Mouse (Mus musculus): ENCODE results near the gene Pde4c. TPM values are rescaled to one million over a fixed set of nuclear protein-coding genes. Genes with fewer than 3 reads are reported as not detected.

The Pde4c gene
- polyA plus RNA-seq, 1 experiment, result 0.10 TPM

DNA sequence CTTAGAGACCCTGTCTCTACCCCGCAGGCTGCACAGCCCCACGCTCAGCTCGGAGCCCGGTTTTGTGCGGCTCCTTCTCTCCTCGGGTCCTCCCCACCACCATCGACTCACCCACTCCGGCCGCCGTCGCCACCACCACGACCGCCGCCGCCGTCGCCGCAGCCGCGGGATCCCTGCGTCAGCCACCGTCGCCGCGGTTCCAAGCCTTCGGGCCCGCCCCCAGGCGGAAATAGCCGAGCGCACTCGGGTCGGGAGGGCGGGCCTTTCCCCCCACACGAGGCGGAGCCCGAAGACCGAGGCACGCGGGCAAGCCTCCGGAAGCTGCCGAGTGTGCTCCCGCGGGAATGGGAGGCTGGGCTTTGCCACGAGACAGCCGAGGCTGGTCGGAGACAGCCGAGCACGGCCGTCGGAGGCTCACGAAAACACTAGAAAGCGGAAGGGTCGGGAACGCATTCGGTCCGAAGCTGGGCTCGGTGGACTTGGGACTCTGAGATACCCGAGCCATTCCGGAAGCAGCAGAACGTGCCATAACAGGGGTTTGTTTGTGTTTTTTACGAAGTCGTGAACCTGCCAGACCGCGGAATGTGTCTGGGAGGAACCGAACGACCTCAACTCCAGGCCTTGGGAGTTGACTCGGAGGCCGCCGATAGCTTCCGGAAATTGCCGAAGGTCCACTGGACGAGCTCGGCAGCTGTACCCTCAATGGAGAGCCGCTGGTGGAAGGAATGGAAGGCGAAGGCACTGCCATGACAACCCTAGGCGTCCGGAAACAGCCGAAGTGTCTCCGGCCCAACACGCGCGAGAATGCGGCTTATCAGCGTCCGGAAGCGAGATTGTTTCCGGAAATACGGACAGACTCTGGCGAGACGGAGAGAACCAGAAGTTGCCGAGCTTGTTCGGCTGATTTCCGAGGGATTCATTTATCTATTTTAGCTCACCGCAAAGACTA is 53.2 kb downstream of the Pde4c start, which contains the start of gene Pik3r2:
Gene Pik3r2, minus strand, starts transcription at position 218 of the 949 bp plus-strand sequence.
- Histone ChIP-seq H3K4me3 (peak within 1 kb of the TSS; percentile 92), H3K79me2 (ENCODE audit: control insufficient read depth, insufficient read depth) (peaks cover 21% of the 10 kb centered on the region), H3K27me3 (ENCODE audit: control insufficient read depth, insufficient read depth, insufficient read length) (no peaks in the 10 kb centered on the region), H3K36me3 (ENCODE audit: control insufficient read depth, insufficient read depth) (no peaks in the 10 kb centered on the region), H3K4me2 (ENCODE audit: low read depth) (peak within 1 kb of the TSS; percentile 93), H3ac (ENCODE audit: control insufficient read depth, insufficient read length) (peak within 1 kb of the TSS; percentile 44)
- TF ChIP-seq USF1 (IDR thresholded peaks at IDR 0.05; ENCODE audit: low read depth) (no peak), TCF12 (IDR thresholded peaks at IDR 0.05; ENCODE audit: insufficient read depth, poor library complexity, severe bottlenecking) (no peak), POLR2A (IDR thresholded peaks at IDR 0.05; ENCODE audit: insufficient read length, low read depth) (peak; percentile 74), MYOD1 (IDR thresholded peaks at IDR 0.05; ENCODE audit: control insufficient read depth in 1 of 3, insufficient read length in 2 of 3, low read depth in 2 of 3) (no peak), REST (IDR thresholded peaks at IDR 0.05; ENCODE audit: insufficient read depth, insufficient read length) (no peak), MYOG (IDR thresholded peaks at IDR 0.05; ENCODE audit: control insufficient read depth in 1 of 3, insufficient read depth in 1 of 3, insufficient read length in 2 of 3, low read depth in 2 of 3) (peak in 1 of 3 experiments; percentile 29), POLR2AphosphoS2 (IDR thresholded peaks at IDR 0.05; ENCODE audit: insufficient read length, low read depth) (peak; percentile 64), E2F4 (IDR thresholded peaks at IDR 0.05; ENCODE audit: insufficient read depth) (no peak)

DNA sequence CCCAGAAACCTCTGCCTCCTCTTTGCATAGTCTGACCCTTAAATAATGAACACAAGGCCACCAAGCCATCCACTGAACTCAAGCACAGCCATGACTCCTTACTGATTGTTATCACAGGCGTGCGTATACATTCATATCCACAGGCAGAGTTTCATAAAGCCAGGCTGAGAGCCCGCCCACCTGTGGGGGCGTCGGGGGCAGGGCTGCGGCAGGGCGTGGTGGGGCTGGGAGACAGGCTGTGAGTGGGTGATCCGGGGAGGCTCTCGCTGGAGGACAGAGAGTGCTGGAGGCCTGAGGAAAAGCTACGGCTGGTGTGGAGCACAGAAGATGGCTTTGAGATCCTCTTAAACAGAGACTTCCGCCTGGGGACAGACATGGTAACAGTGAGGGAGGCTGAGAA is 56.6 kb downstream of the Pde4c start:
- Histone ChIP-seq H3K27me3 (ENCODE audit: control insufficient read depth, insufficient read depth, insufficient read length) (no peaks in the 10 kb centered on the region), H3K36me3 (ENCODE audit: control insufficient read depth, insufficient read depth) (no peaks in the 10 kb centered on the region), H3ac (ENCODE audit: control insufficient read depth, insufficient read length) (no peak overlapping the region), H3K4me3 (no peak overlapping the region), H3K4me2 (ENCODE audit: low read depth) (no peak overlapping the region), H3K79me2 (ENCODE audit: control insufficient read depth, insufficient read depth) (peaks cover 19% of the 10 kb centered on the region)
- TF ChIP-seq SRF (IDR thresholded peaks at IDR 0.05; ENCODE audit: control insufficient read depth, insufficient read length, low read depth) (no peak), CEBPB (IDR thresholded peaks at IDR 0.05; ENCODE audit: insufficient read depth, poor library complexity, severe bottlenecking) (no peak), E2F4 (IDR thresholded peaks at IDR 0.05; ENCODE audit: insufficient read depth) (no peak), MYOD1 (IDR thresholded peaks at IDR 0.05; ENCODE audit: control insufficient read depth in 1 of 3, insufficient read length in 2 of 3, low read depth in 2 of 3) (no peak), POLR2A (IDR thresholded peaks at IDR 0.05; ENCODE audit: insufficient read length, low read depth) (no peak), TCF3 (IDR thresholded peaks at IDR 0.05; ENCODE audit: insufficient read length, low read depth) (no peak), TCF12 (IDR thresholded peaks at IDR 0.05; ENCODE audit: insufficient read depth, poor library complexity, severe bottlenecking) (no peak), POLR2AphosphoS2 (IDR thresholded peaks at IDR 0.05; ENCODE audit: insufficient read length, low read depth) (no peak), REST (IDR thresholded peaks at IDR 0.05; ENCODE audit: insufficient read depth, insufficient read length) (no peak), MAX (IDR thresholded peaks at IDR 0.05; ENCODE audit: low read depth) (no peak), MYOG (IDR thresholded peaks at IDR 0.05; ENCODE audit: control insufficient read depth in 1 of 3, insufficient read depth in 1 of 3, insufficient read length in 2 of 3, low read depth in 2 of 3) (no peak), USF1 (IDR thresholded peaks at IDR 0.05; ENCODE audit: low read depth) (no peak)

DNA sequence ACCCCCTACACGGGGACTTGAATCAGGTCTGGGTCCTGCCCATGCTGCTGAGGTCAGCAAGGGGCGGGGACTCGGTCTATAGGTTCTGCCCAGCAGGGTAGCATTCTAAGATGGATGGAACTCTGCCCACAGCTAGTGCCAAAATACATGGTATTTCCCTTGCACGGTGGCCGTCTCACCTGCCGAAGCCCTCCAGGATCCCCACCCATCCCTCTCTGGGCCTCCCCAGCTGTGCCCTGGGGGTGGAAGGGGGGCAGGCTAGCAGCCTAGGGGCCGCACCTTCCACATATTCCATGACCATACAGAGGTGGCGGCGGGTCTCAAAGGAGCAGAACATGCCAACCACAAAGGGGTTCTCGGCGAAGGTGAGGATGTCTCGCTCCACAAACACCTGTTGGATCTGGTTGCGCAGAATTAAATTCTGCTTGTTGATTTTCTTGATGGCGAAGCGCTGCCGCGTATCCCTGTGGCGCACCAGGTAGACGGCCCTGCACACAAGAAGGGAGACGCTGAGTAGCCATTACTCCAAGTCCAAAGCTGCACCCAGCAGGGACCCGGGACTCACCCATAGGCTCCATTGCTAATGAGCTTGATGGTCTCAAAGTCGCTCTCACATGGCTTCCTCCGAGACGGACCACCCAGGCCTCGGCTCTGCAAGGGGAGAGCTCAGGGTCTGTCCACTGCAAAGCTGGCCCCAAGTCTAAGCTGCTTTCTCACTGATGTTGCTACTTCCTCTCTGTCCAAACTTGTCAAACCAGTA is 63.0 kb downstream of the Pde4c start:
- no peak for TF ChIP-seq TCF3 (IDR thresholded peaks at IDR 0.05; ENCODE audit: insufficient read length, low read depth)
- no peak for TF ChIP-seq TCF12 (IDR thresholded peaks at IDR 0.05; ENCODE audit: insufficient read depth, poor library complexity, severe bottlenecking)
- TF ChIP-seq REST (IDR thresholded peaks at IDR 0.05; ENCODE audit: insufficient read depth, insufficient read length), result no peak
- no peak for TF ChIP-seq MYOG (IDR thresholded peaks at IDR 0.05; ENCODE audit: control insufficient read depth in 1 of 3, insufficient read depth in 1 of 3, insufficient read length in 2 of 3, low read depth in 2 of 3)
- TF ChIP-seq CEBPB (IDR thresholded peaks at IDR 0.05; ENCODE audit: insufficient read depth, poor library complexity, severe bottlenecking), result no peak
- TF ChIP-seq E2F4 (IDR thresholded peaks at IDR 0.05; ENCODE audit: insufficient read depth), result no peak
- no peak for TF ChIP-seq MAX (IDR thresholded peaks at IDR 0.05; ENCODE audit: low read depth)
- TF ChIP-seq MYOD1 (IDR thresholded peaks at IDR 0.05; ENCODE audit: control insufficient read depth in 1 of 3, insufficient read length in 2 of 3, low read depth in 2 of 3), result no peak
- no peak for TF ChIP-seq USF1 (IDR thresholded peaks at IDR 0.05; ENCODE audit: low read depth)
- TF ChIP-seq POLR2AphosphoS2 (IDR thresholded peaks at IDR 0.05; ENCODE audit: insufficient read length, low read depth), result no peak
- TF ChIP-seq SRF (IDR thresholded peaks at IDR 0.05; ENCODE audit: control insufficient read depth, insufficient read length, low read depth), result no peak
- TF ChIP-seq POLR2A (IDR thresholded peaks at IDR 0.05; ENCODE audit: insufficient read length, low read depth), result no peak
- Histone ChIP-seq H3K4me3 (no peak overlapping the region), H3ac (ENCODE audit: control insufficient read depth, insufficient read length) (no peak overlapping the region), H3K27me3 (ENCODE audit: control insufficient read depth, insufficient read depth, insufficient read length) (no peaks in the 10 kb centered on the region), H3K4me2 (ENCODE audit: low read depth) (no peak overlapping the region), H3K36me3 (ENCODE audit: control insufficient read depth, insufficient read depth) (peaks cover 5% of the 10 kb centered on the region), H3K79me2 (ENCODE audit: control insufficient read depth, insufficient read depth) (peaks cover 7% of the 10 kb centered on the region)

DNA sequence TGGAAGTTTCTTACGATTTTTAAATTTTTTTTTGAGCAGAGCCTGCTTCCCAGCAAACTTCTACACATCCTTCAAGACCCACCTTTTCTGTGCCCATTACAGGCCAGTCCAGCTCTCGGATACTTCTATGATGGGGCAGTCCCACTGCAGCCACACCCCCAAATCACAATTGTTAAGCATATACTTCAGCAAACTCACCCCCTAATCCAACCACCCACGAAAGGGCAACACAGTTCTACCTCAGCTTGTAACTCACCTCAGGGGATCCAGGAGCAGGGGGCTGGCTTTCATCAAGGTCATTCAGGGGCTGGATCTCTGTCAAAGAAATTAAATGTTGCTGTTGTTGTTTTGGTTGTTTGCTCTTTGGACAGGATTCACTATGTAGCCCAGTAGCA is 63.5 kb downstream of the Pde4c start:
- H3K4me2 ChIP-seq (ENCODE audit: low read depth), result no peak overlapping the region
- TF ChIP-seq USF1 (IDR thresholded peaks at IDR 0.05; ENCODE audit: low read depth) (no peak), MYOD1 (IDR thresholded peaks at IDR 0.05; ENCODE audit: control insufficient read depth in 1 of 3, insufficient read length in 2 of 3, low read depth in 2 of 3) (no peak), REST (IDR thresholded peaks at IDR 0.05; ENCODE audit: insufficient read depth, insufficient read length) (no peak), CEBPB (IDR thresholded peaks at IDR 0.05; ENCODE audit: insufficient read depth, poor library complexity, severe bottlenecking) (no peak), TCF3 (IDR thresholded peaks at IDR 0.05; ENCODE audit: insufficient read length, low read depth) (no peak), MAX (IDR thresholded peaks at IDR 0.05; ENCODE audit: low read depth) (no peak), TCF12 (IDR thresholded peaks at IDR 0.05; ENCODE audit: insufficient read depth, poor library complexity, severe bottlenecking) (no peak), MYOG (IDR thresholded peaks at IDR 0.05; ENCODE audit: control insufficient read depth in 1 of 3, insufficient read depth in 1 of 3, insufficient read length in 2 of 3, low read depth in 2 of 3) (no peak), SRF (IDR thresholded peaks at IDR 0.05; ENCODE audit: control insufficient read depth, insufficient read length, low read depth) (no peak), E2F4 (IDR thresholded peaks at IDR 0.05; ENCODE audit: insufficient read depth) (no peak)
- peaks cover 5% of the 10 kb centered on the region for H3K36me3 ChIP-seq (ENCODE audit: control insufficient read depth, insufficient read depth)
- no peaks in the 10 kb centered on the region for H3K27me3 ChIP-seq (ENCODE audit: control insufficient read depth, insufficient read depth, insufficient read length)
- no peak overlapping the region for H3ac ChIP-seq (ENCODE audit: control insufficient read depth, insufficient read length)
- H3K4me3 ChIP-seq, result no peak overlapping the region
- H3K79me2 ChIP-seq (ENCODE audit: control insufficient read depth, insufficient read depth), result peaks cover 13% of the 10 kb centered on the region

Measured in myocyte (in vitro differentiated cells).